Mouse (Mus musculus) T-helper 17 cell (primary cell): Measurements from ENCODE around the gene Notch2.

Experiments
- in situ Hi-C, 2 experiments: fragments of 300-600 bp; cut with MboI, MseI; formaldehyde crosslinking; loops; 1 replicate in 1 of 2; 2 replicates in 1 of 2; pipeline ENCODE4 v1.15.1; 2025; ENCODE audit warnings: high pct_unique_total_duplicates in 2 of 2

Notch2 gene

DNA sequence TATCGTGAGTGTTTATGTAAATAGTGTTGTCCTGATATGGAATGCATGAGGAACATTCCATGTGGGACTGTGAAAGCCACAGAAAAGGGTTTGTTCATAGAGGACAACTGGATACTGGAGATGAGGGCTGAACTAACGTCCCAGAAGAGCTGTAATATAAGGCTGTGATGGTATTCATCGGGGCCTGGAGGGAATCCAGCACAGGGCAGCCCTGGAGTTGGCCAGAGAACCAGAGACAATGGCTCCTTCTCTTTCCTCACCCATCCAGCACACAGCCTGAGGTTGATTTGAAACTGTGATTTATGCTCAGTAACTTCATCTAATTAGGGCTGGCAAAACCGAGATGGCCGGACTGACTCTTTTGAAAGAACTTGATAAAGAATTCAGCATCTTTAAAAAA, 20.1 kb upstream of the Notch2 start:
- in situ Hi-C loops = no loop called here

DNA sequence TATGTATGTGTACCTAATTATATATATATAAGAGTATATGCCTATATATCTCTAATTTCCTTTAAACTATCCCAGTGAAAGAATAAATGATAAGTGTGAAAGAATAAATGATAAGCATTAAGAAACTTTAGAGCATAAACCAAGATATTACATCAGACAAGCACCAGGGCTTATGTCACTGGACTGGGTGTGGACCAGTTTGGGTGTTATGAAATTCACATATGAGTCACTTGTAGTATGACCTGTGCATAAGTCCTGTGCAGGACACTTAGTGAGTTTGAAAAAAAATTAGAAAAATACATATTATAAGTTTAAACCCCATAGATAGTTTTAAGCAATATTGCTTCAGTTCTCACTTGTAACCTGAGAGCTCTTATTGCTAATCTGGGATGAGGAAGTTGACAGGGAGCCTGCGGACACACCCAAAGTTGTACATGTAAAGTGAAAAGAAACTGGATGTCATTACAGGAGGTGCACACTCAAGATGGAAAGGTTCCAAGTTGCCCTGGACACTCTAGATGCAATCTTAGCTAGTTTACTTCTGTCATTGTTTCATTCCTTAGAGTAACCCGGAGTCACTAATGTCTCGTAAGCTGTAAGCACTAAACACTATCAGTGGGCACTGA, 19.3 kb upstream of the Notch2 start:
- in situ Hi-C loops = no loop called here

GRCm38 (mm10) chr3:97994818-97995217, 18.5 kb upstream of the Notch2 start:
- in situ Hi-C loops = no loop called here

DNA sequence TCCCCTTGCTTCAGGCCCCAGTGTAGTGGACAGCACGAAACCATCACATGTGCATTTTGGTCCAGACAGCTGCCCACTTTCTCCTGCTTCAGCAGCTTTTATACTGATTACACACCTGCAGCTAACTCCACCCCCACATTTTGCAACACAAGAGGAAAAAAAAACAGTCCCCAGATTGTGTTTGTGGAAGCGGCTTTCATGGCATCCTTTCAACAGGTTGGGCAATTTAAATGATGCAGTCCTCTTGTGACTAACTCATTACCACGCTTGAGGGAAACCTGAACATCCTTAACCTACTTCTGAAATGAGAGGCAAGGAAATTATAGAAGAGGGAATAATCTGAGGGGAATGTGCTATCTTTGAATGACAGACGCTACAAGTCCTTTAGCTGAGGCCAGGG, 15.0 kb upstream of the Notch2 start:
- in situ Hi-C loops = no loop called here

DNA sequence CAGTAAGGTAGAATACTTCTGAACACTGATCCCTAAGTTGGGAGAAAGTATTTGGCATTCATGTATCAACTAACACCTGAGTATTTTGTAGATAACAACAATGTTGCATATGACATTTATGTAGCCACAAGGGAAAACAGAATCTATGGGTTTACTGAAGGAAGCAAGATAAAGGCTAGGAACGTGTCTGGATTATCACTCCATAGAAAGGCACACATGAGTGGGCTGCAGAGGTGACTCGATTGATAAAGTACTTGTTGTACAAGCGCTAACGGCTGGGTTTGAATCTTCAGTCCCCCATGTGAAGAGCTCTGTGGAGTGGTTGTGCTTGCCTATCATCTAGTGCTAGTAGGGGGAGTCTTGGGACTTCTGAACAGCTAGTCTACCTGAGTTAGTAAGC, 9.8 kb upstream of the Notch2 start:
- in situ Hi-C loops = loop anchor here in 1 of 2 experiments (25.0 kb wide), 1 partner anchor 1134 kb away; the partner anchor contains the start of gene Wars2

GRCm38 (mm10) chr3:98004231-98004630, 9.1 kb upstream of the Notch2 start:
- in situ Hi-C loops = loop anchor here in 1 of 2 experiments (25.0 kb wide), 1 partner anchor 1133 kb away; the partner anchor contains the start of gene Wars2

DNA sequence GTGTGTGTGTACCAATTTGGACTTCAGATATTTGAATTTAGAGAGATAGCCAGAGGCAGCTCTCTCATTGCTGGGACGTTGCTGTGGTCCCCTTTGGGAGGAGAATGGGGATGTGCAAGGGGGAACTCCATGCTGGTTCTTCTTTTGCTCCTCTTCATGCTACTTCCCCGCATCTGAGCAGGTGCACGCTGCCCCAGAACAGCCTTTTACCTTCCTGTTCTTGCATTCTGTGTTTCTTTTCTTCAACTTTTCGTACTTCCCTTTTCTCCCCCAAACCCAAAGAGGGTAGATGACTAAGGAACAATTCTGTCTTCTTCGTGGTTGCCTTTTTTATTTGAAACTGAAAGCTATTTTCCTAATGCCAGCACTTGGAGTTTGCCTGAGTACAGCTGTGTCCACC, 8.0 kb upstream of the Notch2 start:
- in situ Hi-C loops = loop anchor here in 1 of 2 experiments (25.0 kb wide), 1 partner anchor 1132 kb away; the partner anchor contains the start of gene Wars2

DNA sequence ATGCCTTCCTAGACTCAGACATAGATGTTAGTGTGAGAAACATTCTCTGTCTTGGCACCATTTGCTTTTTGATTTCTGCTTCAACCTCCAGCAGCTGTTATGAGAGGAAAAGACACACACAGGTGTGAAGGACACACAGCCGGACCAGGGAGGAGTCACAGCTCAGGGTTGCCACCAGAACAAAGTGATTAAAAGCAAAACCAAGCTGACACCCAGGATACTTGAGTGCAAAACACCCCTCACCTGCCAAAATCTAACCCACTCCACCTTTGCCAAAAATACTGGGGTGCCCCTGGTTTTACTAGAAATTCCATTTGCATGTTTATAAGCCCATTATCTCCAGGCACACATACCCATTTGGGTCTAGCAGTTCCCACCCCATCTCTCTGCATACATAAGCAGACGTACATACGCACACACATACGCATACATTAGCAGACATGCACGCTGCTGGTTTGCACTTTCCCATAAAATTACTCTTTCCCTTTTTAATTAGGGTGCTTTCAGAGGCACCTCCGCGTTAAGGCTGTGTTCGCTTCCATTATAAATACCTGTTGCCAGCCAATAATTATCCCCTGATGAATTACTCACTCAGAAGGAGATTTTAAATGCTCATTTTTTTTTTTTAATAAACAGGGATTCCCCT, 7.2 kb upstream of the Notch2 start:
- in situ Hi-C loops = loop anchor here in 1 of 2 experiments (25.0 kb wide), 1 partner anchor 1131 kb away; the partner anchor contains the start of gene Wars2

GRCm38 (mm10) chr3:98006973-98007372, 6.4 kb upstream of the Notch2 start:
- in situ Hi-C loops = loop anchor here in 1 of 2 experiments (25.0 kb wide), 1 partner anchor 1130 kb away; the partner anchor contains the start of gene Wars2

GRCm38 (mm10) chr3:98008143-98008542, 5.2 kb upstream of the Notch2 start:
- in situ Hi-C loops = loop anchor here in 1 of 2 experiments (25.0 kb wide), 1 partner anchor 1129 kb away; the partner anchor contains the start of gene Wars2

DNA sequence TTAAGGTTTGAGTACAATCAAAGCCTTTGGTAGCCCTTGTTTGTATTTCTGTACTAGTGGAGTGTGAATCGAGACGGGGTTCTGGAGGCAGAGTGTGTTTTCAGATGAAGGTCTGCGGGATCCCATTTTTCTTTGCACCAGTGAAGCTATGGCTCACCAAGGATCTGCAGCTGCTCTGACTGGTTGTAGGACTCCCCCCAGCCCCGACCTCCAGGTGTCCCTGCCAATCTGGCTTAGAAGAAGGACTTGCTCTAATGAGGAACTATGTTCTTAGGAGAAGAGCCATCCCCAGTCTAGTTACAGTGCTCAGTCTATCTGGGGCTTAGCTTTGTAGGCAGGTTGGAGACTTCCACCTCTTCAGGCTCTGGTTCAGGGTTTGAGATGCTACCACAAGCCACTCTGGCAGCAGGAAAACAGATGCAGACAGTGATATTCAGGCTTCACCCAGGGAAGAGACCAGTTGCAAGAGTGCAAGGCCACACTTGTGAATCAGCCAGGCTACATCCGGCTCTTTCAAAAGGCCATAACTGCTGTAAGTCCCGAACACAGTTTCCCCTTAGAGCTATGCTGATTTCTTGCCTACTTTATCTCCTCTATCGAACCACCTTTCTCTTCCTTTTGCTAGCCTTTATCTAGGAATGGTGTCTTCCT, 4.0 kb upstream of the Notch2 start:
- in situ Hi-C loops = loop anchor here in 1 of 2 experiments (25.0 kb wide), 1 partner anchor 1128 kb away; the partner anchor contains the start of gene Wars2

DNA sequence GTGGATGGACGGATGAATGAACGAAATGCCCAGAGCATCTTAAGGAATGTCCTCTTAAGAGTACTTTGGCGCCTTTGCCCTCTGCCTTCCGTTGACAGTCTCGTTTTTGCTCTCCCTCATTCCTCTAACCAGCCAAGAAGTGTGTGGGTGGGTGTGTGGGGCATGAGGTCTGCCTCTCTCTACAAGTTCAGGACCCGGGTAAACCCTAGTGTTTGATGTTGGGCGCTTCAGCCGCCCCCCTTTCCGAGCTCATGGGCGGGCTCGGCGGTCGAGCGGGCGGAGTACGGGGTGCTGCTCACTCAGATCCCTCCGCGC, 284 bp upstream of the Notch2 start:
- in situ Hi-C loops = loop anchor here in 1 of 2 experiments (5.0 to 25.0 kb wide), 2 partner anchors 81 to 1124 kb away; partner anchors contain the start of gene Wars2

DNA sequence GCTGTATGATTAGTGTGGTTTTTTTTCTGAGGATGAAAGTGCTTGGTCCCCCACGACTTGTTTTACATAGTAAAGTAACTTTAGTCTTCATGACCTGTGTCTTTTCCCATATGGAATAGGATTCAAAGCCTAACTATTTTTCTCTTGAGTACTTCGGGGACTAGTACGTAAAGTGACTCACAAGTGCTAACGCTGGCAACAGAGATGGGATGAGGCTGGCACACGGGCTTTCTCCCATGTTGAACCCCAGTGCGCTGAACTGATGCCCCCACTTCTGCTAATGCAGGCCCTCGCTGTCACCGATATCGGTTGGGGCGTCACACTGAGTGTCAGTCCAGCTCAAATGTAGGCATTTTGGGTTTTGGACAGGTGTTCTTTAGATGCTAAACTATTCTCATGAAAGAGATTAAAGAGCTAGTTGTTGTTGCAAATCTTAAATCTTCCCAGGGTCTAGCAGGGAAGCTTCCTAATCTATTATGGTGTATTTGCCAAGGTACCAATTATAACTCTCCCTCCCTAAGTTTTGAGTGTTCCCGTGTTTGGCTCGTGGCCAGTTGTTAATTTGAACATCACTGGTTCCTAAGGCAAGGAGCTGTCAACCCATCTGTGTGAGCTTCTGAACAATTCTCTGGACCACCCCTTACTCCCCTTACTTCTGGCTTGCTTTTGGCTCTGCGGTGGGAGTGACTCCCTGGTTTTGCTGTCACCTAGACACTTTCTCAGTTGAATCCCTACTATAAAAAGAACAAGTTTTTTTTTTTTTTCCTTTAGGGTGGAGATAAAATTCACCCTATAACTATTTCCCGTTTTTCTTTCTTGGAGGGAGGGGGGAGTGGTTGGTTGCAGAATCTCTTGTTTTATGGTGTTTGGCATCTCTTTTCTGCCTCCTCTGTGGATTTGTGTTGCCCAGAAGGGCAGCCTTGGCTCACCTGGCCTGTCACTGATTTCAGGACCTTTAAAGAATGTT, 2.2 kb downstream of the Notch2 start:
- in situ Hi-C loops = loop anchor here (5.0 to 25.0 kb wide), 2 partner anchors 83 to 1122 kb away; partner anchors contain the start of gene Wars2 (in 1 of the 2)

GRCm38 (mm10) chr3:98016901-98017591, 3.7 kb downstream of the Notch2 start:
- in situ Hi-C loops = loop anchor here (5.0 to 25.0 kb wide), 2 partner anchors 85 to 1120 kb away; partner anchors contain the start of gene Wars2 (in 1 of the 2)

DNA sequence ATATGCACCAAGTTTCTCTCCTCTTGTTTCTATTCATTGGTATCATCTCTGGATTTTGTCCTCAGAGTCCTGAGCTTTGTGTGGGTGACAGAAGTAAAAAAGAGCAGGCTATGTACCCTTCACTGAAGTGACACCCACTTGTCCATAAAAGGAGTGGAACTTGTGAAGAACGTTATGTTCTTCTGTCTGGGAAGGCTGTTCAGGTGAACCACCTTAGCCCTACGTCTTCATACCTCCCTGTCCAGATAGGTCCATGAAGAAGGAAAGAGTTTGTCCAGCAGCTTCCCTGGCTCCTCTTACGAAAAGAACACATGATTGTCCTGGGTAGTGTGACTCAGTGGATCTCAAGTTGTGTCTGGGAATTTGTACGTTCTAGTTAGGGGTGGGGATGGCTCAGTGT, 4.9 kb downstream of the Notch2 start:
- in situ Hi-C loops = loop anchor here (5.0 to 25.0 kb wide), 2 partner anchors 86 to 1119 kb away; partner anchors contain the start of gene Wars2 (in 1 of the 2)

GRCm38 (mm10) chr3:98020431-98021229, 7.3 kb downstream of the Notch2 start:
- in situ Hi-C loops = loop anchor here in 1 of 2 experiments (25.0 kb wide), 1 partner anchor 1117 kb away; the partner anchor contains the start of gene Wars2

DNA sequence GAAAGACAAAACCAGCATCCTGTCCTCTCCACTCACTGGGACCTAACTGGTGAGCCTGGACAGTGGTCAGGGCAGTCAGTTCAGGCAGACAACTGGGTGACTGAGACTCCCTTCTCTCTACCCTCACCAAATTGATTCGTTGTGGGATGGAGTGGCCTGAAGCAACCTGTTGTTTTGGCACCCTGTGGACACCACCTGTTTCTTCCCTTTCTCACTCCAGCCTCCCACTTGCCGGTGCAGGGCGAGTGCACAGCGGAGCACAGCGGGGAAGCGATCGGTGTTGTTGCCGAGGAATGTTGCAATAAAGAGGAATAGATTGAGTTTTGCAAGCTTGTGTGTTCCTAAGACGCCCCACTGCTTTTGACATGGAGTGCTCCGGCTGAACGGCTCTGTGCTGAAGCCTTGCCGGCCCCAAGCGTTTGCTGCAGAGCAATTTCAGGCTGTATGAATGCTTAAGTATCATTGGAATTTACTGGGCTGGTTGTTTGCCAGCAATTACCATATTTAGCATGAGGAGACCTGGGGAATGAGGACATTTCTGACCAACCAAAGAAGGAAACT, 11.0 kb downstream of the Notch2 start:
- in situ Hi-C loops = loop anchor here in 1 of 2 experiments (25.0 kb wide), 1 partner anchor 1113 kb away; the partner anchor contains the start of gene Wars2

DNA sequence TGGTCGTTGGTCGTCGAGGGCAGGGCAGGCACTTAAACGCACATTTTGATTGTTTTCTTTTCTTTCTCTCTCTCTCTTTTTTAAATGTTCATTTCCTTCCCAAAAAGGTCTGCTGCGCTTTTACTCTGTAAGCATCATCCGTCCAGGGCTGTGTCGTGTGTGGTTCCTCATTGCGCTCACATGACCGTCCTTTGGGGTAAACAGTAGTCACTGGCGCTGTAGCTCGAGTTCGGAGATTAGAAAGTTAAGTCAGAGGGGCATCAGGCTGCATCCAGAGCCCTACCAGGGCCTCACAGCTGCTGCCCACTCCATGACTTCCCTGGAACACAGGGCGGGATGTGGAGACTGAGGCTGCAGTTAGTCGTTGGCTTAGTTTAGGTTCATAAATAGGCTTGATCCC, 12.2 kb downstream of the Notch2 start:
- in situ Hi-C loops = no loop called here
